Mouse (Mus musculus): Measurements from ENCODE around the gene Rpl15. TPM values are rescaled to one million over a fixed set of nuclear protein-coding genes. Genes with fewer than 3 reads are reported as not detected.
"Not testable (repeated sequence)": the region's sequence is repeated elsewhere in the genome, so short reads cannot be mapped to it uniquely, and the experiment has no call there.

The Rpl15 gene
- 659 and 700 TPM in 2 replicates for total RNA-seq (2015; ENCODE audit: low replicate concordance)
- 382 and 679 TPM in 2 replicates for total RNA-seq (2017; ENCODE audit: low replicate concordance)

DNA sequence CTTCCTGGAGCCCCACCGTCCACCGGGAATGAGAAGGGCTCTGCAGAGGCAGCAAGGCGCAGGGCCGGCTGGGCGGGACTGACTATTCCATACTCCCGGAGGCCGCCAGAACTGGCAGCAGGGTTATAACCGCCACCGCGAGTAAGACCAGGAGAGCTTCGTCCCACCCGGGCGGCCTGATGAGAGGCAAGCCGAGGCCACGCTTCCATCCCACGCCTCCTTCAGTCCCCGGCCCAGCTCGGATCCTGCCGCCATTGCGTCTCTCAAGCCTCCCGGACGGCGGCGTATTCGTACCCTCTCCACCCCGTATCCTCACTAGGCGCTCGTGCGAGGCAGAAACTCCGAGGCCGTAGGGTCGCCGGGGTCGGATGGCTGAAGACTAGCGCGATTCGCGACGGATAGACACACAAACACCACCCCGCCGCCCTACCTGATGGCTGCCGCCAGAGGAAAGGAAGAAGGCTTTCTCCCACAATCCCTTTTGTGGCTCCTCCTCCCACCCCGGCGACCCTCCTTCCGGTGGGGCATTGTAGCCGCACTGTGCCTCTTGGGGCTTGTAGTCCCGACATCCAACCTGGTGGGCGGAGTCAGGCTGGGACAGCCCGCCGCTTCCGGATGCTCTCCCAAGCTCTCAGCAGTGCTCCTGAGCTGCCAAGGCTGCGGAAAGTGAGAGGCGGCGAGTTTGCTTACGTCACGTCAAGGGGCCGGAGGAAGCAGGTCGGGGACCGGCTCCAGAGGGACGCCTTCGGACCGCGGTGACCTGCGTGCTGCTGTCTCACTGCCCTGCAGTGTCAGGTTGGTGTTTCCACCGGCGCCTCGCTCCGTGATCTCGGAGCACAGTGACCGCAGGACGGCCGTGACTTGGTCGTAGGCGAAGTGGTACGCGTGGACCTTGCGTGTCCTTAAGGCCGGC, at the start of gene Rpl15, which contains the start of gene Nkiras1:
Gene Rpl15 (minus strand): TSS at position 863 of the 913 bp plus-strand sequence.
Gene Nkiras1 (plus strand): TSS at position 608 of the 913 bp plus-strand sequence.
- ATAC-seq (replicated peaks; ENCODE audit: low FRiP score, poor library complexity, severe bottlenecking) = peak; percentile 98

DNA sequence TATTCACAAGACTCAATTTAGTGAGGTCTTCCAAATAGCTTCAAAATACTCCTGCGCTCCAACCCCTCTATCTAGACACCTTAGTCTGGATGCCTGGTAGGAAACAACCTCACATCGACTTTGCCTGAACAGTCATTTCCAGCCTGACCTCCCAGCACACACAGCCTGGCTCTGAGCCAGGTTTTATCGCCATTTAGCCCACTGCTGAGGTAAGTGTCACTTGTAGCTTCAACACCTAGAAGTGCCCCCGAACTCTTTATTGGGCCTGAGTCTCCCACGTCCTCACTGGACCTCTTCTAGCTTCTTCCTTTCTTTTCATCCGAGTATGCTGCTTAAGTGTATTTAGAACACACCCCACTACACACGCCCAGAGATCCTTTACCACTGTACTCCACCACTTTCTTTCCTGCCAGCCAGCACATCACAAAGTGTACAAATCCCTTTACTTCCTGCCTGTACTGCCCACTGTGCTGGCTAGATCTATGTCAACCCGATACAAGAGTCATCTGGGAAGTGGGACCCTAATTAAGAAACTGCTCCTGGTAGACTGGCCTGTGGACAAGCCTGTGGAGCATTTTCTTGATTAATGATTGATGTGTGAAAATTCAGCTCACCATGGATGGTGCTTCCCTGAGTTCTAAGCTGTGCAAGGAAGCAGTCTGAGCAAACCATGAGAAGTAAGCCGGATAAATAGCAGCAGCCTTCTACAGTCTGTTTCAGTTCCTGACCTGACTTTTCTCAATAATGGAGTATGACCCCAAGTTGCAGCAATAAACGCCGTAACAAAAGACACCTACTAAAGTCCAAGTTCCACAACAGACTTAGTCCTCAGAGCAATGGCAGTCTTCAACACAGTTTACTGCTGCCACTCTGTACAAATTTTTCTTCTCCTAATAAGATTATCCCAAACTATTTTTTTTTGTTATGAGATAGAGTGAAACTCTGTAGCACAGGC, 46.5 kb upstream of the Rpl15 start:
- ATAC-seq (replicated peaks; ENCODE audit: low FRiP score, poor library complexity, severe bottlenecking) = no peak

DNA sequence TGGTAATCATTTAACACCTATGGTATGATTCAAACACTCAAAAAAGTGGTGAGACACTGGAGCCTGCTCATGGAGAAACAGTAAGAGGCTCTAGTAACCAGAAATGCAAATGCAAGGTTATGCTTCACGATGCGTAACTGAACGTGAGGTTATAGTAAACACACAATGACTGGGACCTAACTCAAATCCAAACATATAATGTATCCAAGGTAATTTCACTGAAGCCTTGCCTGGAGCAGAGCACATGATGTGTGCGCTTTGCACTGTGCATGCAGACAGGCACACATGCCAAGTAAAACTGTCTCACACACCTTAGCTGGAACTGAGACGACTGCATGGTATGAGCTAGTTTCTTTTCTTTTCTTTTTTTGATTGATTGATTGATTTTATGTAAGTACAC, 33.0 kb upstream of the Rpl15 start:
- ATAC-seq (replicated peaks; ENCODE audit: low FRiP score, poor library complexity, severe bottlenecking) = no peak

DNA sequence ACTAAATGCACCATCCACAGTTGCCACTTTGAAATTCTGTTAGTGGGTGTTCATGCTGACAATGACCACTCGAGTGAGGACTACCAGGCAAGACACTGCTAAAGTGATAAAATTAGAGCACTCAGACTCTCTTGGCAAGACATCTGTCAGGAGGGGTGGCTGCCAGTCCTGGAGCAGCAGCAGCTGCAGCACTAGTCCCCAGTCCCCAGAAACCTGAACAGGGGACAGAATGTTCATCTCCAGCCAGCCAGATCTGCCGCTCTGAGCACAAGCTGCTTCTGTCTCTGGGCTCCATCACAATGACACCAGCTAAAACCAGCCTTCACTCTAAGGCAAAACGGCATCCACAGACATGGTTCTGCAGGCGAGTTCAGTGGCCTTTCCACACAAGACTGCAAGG, 32.1 kb upstream of the Rpl15 start:
- ATAC-seq (replicated peaks; ENCODE audit: low FRiP score, poor library complexity, severe bottlenecking) = no peak

DNA sequence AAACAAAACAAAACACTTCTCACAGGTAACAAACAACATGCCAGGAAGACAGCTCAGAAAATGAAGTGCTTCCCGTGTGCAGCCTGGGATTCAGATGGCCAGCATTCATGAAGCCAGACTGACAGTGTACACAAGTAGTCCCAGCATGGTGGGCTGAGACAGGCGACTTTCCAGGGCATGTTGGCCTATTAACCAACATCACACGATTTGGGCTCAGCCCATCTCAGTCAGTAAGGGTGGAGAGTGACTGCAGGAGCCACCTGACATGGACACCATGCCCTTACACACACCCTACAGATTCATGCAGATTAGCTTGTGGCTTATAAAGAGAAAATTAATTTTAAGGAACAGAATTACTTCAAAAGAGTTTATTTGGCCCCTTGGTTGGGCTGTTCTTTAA, 31.6 kb upstream of the Rpl15 start:
- ATAC-seq (replicated peaks; ENCODE audit: low FRiP score, poor library complexity, severe bottlenecking) = no peak

DNA sequence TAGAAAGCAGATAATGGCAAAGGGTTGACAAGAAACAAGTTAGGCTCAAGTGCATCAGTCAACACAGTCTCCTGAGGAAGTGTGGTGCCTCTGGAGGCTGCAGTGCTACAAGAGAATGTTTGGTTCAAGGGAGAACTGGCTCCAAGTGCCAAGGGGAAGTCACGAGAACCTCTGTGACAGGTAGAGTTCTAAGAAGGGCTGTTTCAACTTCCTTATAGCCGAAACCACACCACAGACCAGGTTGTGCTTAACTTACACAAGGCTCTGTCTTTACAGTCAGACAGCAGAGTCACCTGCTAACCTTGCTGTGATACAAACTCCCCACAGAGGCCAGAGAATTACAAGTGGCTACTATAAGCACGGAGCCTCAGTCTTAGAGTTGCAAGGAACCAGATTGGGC, 30.4 kb upstream of the Rpl15 start:
- no peak for ATAC-seq (replicated peaks; ENCODE audit: low FRiP score, poor library complexity, severe bottlenecking)

DNA sequence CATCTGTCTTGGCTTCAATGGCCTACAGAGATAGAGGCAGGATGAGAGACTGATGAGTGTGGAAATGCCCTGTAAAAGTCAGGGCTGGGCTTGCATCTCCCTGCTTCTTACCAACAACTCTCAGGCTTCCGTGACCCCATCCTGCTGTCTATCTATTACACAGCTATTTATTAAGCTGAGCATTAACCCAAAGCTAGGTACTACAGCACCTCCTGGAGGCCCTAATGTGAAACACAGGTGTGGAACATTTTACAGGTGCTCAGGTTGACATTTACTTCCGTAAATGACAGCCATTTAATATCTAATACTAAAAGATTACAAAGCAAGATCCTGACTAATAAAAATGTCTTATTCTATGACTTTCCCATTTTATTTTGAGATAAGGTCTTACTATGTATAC, 29.5 kb upstream of the Rpl15 start:
- ATAC-seq (replicated peaks; ENCODE audit: low FRiP score, poor library complexity, severe bottlenecking) = no peak

DNA sequence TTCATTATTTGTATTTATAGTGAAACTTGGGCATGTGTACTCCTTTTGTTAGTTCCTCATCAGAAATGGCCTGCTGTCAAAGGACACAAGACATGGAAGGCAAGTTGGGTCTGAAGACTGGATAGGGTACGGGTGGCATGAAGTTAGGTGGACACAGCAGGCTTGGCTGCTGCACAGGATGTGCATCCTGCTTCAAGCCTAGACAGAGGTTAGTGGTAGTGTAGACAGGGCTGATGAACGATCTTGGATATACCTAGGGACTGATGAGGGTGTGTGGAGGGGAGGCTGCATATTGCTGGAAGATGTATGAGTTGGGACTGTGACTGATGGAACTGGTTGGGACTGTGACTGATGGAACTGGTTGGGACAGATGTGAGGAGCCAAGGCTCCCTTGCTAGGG, 27.7 kb upstream of the Rpl15 start:
- no peak for ATAC-seq (replicated peaks; ENCODE audit: low FRiP score, poor library complexity, severe bottlenecking)

DNA sequence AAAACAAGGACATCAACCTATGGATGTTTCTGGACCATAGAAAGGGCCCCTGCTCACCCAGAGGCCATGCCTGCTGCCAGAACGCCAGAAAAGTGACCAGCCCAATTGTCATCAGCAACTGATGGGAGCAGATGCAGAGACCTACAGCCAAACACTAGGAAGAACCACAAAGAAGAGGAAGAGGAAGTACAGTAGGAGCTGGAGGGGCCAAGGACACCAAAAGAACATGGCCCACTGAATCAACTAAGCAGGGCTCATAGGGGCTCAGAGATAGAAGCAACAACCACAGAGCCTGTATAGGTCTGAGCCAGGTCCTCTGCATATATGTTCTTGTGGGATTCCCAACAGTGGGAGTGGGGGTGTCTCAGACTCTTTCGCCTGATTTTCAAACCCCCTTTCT, 26.2 kb upstream of the Rpl15 start:
- no peak for ATAC-seq (replicated peaks; ENCODE audit: low FRiP score, poor library complexity, severe bottlenecking)

DNA sequence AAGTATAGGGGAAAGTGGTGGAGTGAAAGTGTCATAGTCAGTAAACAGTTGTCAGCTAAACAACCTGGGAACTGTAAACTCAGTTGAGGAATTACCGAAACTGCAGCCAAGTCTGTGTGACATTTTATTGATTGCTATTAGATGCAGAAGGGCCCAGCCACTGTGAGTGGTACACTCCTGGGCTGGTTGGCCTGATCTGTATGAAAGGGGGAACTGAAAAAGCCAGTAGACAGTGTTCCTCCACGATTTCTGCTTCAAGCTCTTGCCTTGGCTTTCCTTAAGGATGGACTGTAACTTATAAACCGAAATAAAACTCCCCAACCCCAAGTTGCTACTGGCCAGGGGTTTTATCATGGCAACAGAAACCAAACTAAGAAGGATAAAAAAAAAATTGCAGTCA, 21.4 kb upstream of the Rpl15 start:
- ATAC-seq (replicated peaks; ENCODE audit: low FRiP score, poor library complexity, severe bottlenecking) = no peak

DNA sequence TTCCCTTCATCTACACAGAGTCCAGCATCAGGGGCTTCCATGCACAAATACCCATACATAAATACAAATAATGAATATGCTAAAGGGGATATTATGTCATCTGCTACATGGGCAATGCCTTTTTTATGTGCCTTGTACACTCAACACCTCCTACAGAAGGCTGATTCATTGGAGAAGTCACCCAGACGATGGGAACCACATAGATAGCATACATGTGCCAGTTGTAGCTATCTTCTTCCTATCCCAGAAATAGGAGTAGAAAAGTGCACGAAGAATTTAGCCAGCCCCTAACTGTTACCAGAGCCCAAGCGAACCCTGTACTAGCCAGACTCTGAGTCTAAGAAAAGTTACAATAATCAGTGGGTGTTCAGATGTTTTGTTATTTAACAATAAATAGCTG, 20.9 kb upstream of the Rpl15 start:
- no peak for ATAC-seq (replicated peaks; ENCODE audit: low FRiP score, poor library complexity, severe bottlenecking)

DNA sequence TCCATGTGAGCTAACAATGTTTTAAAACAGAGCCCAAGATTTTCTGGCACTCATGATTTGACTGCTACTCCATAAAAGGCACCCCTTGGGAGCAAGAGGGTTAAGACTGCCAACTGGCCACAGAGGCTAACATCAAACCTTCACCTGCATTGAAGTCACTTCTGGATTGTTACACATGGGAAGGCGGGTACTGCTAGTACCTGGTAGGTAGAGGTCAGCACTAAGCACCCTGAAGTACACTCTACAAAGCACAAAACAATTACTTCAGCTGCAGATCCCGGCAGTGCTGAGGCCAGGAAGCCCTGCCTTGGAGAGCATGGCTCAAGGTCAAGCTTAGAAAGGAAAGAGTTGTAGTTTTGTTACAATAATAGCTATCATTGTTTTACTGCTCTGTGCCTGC, 16.2 kb upstream of the Rpl15 start:
- ATAC-seq (replicated peaks; ENCODE audit: low FRiP score, poor library complexity, severe bottlenecking) = no peak

DNA sequence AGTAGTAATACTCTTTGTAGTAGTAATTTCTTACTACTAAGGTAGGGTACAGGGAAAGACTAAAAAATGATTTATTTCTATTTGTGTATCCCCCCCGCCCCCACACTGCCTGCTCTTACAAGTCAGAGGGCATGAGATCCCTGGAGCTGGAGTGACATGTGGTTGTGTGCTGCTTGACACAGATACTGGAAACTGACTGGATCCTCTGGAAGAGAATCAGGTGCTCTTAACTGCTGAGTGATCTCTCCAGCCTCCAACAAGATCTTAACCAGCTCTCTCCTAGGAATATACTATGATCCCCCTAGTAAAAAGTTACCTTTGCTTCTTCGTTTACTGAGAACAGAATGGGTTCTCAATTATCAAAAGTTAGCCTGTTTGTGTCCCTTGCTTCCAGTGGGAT, 15.2 kb upstream of the Rpl15 start:
- no peak for ATAC-seq (replicated peaks; ENCODE audit: low FRiP score, poor library complexity, severe bottlenecking)

DNA sequence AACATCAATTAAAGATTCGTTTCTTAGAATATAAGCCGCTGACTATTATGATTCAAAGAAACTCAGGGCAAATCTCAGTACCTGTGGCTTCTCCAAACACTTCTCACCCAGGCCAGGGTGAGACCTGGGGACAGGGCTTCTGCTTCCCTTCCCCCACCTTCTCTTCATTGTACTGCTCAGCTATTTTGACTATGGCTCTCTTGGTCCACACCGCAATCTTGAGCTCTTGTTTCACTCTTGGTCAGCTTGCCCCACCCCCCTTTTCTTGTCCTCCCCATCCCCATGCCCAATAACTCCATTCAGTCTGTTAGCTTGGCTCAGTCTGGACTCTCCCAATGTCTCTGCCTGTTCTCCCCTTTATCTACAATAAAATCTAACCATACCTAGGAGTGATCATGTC, 14.3 kb upstream of the Rpl15 start:
- no peak for ATAC-seq (replicated peaks; ENCODE audit: low FRiP score, poor library complexity, severe bottlenecking)

DNA sequence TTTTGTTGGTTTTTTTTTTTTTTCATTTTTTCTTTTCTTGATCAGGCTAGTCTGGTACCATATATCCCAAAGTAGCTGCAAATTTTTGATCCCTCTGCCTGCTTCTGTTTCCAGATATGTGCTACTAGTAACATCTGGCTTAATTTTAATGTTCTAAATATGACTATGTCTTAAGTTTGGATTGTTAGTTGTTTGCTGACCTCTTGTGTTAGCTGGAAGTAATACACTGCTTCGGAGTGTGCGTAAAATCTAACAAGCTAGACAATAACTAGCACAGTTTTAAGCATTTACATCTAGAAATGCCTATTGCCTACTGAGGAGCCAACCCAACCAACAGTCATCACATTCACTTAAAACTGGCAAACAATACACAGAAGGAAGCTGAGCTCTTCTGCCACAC, 13.4 kb upstream of the Rpl15 start:
- no peak for ATAC-seq (replicated peaks; ENCODE audit: low FRiP score, poor library complexity, severe bottlenecking)

DNA sequence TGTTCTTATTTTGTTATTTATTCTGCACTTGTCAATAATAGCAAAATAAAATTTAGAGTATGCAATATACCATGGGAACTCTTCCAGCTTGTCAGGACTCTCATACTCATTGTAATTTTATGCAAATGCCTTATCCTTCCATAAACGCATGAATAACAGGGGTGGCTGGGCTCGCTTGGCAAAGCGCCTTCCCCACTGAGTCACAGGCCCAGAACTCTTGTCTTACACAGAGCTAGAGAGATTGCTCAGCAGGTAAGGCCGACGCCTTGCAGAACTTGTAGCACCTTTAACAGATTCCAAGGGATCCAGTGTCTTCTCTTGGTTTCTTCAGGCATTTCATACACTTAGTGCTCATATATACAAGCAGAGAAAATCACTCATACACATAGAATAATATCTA, 9.2 kb upstream of the Rpl15 start:
- no peak for ATAC-seq (replicated peaks; ENCODE audit: low FRiP score, poor library complexity, severe bottlenecking)

DNA sequence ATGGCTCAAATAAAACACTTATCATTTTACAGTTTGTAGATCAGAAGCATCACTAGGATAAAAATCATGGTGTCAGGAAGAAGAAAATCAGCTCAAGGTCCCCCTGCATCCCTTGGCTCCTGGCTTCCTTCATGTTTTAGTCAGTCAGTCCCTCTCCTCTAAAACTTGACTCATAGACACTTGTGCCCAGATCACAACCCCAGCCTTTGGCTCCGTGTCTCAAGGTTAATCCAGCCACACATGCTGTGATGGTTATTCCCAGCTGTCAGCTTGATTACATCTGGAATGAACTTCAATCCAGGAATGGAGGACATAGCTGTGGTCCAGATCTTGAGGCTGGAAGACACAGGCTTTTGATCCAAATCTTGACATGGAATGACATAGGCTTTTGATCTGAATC, 3.3 kb upstream of the Rpl15 start:
- ATAC-seq (replicated peaks; ENCODE audit: low FRiP score, poor library complexity, severe bottlenecking) = no peak

DNA sequence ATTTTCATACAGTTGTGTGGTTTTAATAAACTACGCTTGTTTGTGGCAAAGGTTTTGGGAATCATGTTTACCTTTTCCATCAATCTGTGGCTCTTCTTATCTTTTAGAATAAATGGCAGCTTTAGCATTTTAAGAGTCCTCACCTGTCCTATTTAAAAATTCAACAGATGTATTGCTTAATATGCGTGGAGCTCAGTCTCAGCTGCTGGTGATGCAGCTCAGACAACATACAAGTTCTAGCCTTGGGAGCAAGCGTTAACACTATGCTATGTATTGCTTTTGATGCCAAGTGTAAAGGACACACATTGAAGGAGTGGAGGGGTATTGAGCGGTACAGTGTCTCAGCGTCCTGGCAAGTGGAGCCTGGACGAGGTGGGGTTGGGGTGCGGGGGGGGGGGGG, 475 bp upstream of the Rpl15 start:
- no peak for ATAC-seq (replicated peaks; ENCODE audit: low FRiP score, poor library complexity, severe bottlenecking)

DNA sequence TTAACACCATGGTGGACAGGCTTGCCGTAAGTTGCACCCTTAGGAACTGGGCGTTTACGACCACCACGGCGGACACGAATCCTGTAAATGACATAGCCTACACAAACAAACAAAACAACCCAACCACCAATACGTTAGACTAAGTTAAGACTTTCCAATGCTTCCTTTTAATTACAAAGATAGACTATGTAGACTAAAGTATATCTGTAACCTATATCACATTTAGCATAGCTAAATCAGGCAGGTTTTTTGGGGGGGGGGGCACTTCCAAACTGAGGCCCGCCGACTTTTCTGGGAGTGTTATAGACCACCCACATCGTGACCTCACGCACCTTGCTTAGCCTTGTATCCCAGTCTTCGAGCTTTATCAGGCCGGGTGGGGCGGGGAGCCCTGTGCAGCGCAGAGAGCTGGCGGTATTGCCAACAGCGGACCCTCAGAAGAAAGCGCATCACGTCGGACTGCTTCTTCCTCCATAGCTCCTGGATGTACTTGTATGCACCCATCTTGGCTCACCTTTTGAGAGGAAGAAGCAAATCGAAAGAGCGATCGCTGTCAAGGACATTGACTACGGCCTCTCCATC, 1.2 kb downstream of the Rpl15 start:
- not testable (repeated sequence) for ATAC-seq (replicated peaks; ENCODE audit: low FRiP score, poor library complexity, severe bottlenecking)

DNA sequence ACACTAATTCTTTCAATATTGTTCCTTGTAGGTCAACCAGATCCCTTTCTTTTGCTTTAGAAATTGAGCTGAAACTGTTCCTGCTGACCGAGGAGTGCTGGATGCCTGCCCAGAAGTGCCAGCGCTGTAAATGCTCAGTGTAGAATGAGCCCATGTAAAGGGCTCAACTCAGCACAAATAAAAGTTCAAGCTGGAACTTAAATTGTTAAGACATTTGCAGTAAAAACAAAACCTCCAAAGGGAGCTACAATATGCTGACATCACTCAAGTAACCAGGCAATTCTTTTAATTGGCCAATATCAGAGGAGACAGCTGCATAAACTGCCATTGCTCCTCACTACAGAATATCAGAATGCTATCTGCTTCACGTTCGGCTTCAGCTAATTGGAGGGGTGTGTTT, 7.8 kb downstream of the Rpl15 start:
- ATAC-seq (replicated peaks; ENCODE audit: low FRiP score, poor library complexity, severe bottlenecking) = no peak

Measured in erythroid progenitor cell, adult 5-6 weeks (primary cell).